Comparison of ENCODE assay signal across 24 mouse cellular contexts in the genomic region with DNA sequence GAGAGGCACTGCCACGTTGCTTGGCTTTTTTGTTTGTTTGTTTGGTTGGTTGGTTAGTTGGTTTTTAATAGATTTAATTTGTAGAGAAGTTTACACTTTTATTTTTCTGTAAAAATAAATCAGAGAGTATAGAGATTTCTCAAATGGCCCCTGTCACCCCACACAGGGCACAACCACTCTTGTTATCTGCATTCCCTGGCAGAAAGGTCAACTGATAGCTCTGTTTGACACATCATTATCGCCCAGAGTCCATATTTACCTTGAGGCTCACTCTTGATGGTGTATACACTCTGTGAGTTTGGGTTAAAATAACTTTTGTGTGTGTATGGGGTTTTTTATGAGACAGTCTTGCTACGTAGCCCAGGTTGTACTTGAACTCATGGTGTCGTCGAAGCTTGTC. TPM values are rescaled to one million over a fixed set of nuclear protein-coding genes. Genes with fewer than 3 reads are reported as not detected.
"Had no signal": no experiment of that assay in that cellular context is flagged by ENCODE, and none has a peak within 500 bp of the region (broad histone marks: within the 10 kb centered on the region; RNA-seq: fewer than 3 reads in every experiment).

No protein-coding gene starts in this region.

- H3K36me3 ChIP-seq: neural tube, embryonic 13.5 days; neural tube, embryonic 15.5 days; stomach, embryonic 15.5 days had no signal

- H3K9ac ChIP-seq: neural tube, embryonic 13.5 days; neural tube, embryonic 15.5 days; stomach, embryonic 15.5 days had no signal

- H3K9me3 ChIP-seq: neural tube, embryonic 13.5 days; neural tube, embryonic 15.5 days; stomach, embryonic 15.5 days had no signal

- H3K4me3 ChIP-seq: neural tube, embryonic 13.5 days; neural tube, embryonic 15.5 days; stomach, embryonic 15.5 days had no signal

- H3K27me3 ChIP-seq: neural tube, embryonic 15.5 days had no signal

- DNase-seq: retina, postnatal 1 day; right cerebral cortex, adult 18-20 months; right cerebral cortex, postnatal 14 days; right cerebral cortex, postnatal 25 days; right cerebral cortex, postnatal 4 days; spleen, adult 18-20 months; thymus, adult 18-20 months; thymus, adult 2 months; thymus, postnatal 14 days; thymus, postnatal 25 days; thymus, postnatal 36 days; thymus, postnatal 4 days had no signal

- H3K27ac ChIP-seq: neural tube, embryonic 13.5 days; neural tube, embryonic 15.5 days; stomach, embryonic 15.5 days; stomach, postnatal 0 days had no signal

- H3K4me2 ChIP-seq: neural tube, embryonic 13.5 days; neural tube, embryonic 15.5 days; stomach, embryonic 15.5 days had no signal

RNA-seq across cellular contexts. Expression of gene Atf3, which starts 0.7 kb away (rescaled TPM):
- polyA plus RNA-seq: testis, adult 2 months had no signal

RNA-seq across cellular contexts. Expression of gene Fam71a, which starts 54.0 kb away (rescaled TPM):
- polyA plus RNA-seq: neural tube, embryonic 13.5 days; neural tube, embryonic 14.5 days; neural tube, embryonic 15.5 days; small intestine, adult 2 months; spleen, adult 2 months; stomach, embryonic 14.5 days; stomach, embryonic 15.5 days; stomach, embryonic 16.5 days; stomach, postnatal 0 days; thymus, adult 2 months; thymus, postnatal 0 days; urinary bladder, adult 2 months had no signal
